Mouse (Mus musculus) liver, adult 2 months (tissue): ENCODE measurements around the gene Prkcsh. TPM values are rescaled to one million over a fixed set of nuclear protein-coding genes. Genes with fewer than 3 reads are reported as not detected.

Experiments
- DNase-seq: peaks from one replicate; pipeline ENCODE4 v3.0.0-alpha.2; 2011; ENCODE audit warnings: low read depth, low spot score; ENCODE audit errors: extremely low read depth
- H3K27ac ChIP-seq: fragments of 200-500 bp; replicated peaks from 2 replicates; pipeline ENCODE4 v1.5.1; 2012; ENCODE audit warnings: low read depth, mild to moderate bottlenecking, control low read depth, inconsistent platforms, low read length; ENCODE audit not compliant: insufficient read depth
- H3K27me3 ChIP-seq: fragments of 200-500 bp; 2 replicates; pipeline ENCODE4 v1.6.1; 2012; ENCODE audit warnings: mild to moderate bottlenecking, moderate library complexity, low read length, inconsistent platforms; ENCODE audit not compliant: control insufficient read depth, insufficient read depth
- H3K36me3 ChIP-seq: fragments of 200-500 bp; 2 replicates; pipeline ENCODE4 v1.6.1; 2012; ENCODE audit warnings: low read length, inconsistent platforms; ENCODE audit not compliant: control insufficient read depth, insufficient read depth
- H3K4me1 ChIP-seq: fragments of 200-500 bp; 2 replicates; pipeline ENCODE4 v1.6.1; 2011; ENCODE audit warnings: low read length; ENCODE audit not compliant: control insufficient read depth, insufficient read depth
- H3K4me3 ChIP-seq: fragments of 200-500 bp; 2 replicates; pipeline ENCODE4 v1.5.1; 2011; ENCODE audit warnings: low read depth, mild to moderate bottlenecking, control low read depth, low read length, moderate library complexity; ENCODE audit not compliant: insufficient read depth
- H3K79me2 ChIP-seq: fragments of 200-500 bp; 2 replicates; pipeline ENCODE4 v1.6.1; 2012; ENCODE audit warnings: inconsistent platforms, mild to moderate bottlenecking, low read length, moderate library complexity; ENCODE audit not compliant: control insufficient read depth, insufficient read depth
- H3K9ac ChIP-seq: fragments of 200-500 bp; 2 replicates; pipeline ENCODE4 v1.6.1; 2012; ENCODE audit warnings: low read depth, mild to moderate bottlenecking, control low read depth, inconsistent platforms, low read length
- CTCF ChIP-seq: fragments of 200-500 bp; IDR thresholded peaks from 2 replicates; pipeline ENCODE4 v1.5.1; 2011; ENCODE audit warnings: low read depth, low read length, control low read depth
- POLR2A ChIP-seq: fragments of 200-500 bp; IDR thresholded peaks from 2 replicates; pipeline ENCODE4 v1.6.1; 2011; ENCODE audit warnings: low read length, control low read depth; ENCODE audit not compliant: insufficient read depth; ENCODE audit errors: extremely low read depth
- WGBS: fragments of 180-500 bp; shearing (Covaris S2); methylation state at CpG from one replicate; pipeline ENCODE4 v1.1.7; 2018; 5-methylcytosine and 5-hydroxymethylcytosine counted together
- polyA plus RNA-seq: library from polyadenylated mRNA; depleted of rRNA; stranded (reverse); fragments of >200 nt; gene quantifications from 2 replicates; pipeline ENCODE4 v1.2.3, GENCODE M21; 2012
- total RNA-seq: library from RNA; depleted of rRNA; stranded (reverse); fragments of >200 nt; gene quantifications from 2 replicates; pipeline ENCODE4 v1.2.3, GENCODE M21; 2014

The Prkcsh gene
- total and polyA plus RNA-seq, 2 experiments = 60.0 to 99.3 TPM

DNA sequence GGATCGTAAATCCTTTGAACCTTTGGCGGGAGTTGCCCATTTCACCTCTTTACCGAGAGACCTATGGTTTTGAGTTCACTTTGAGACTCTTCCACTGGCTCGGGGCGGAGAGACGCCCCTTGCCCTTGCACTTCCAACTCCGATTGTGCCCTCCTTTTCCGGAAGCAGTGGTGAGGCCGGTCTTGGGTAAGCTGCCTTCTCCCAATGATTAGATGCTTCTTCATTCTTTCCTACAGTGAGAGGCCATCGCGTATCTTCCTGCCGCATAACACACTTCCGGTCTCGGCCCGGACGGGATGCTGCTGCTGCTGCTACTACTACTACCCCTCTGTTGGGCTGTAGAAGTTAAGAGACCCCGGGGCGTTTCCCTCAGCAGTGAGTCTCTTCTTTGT lies 553 bp downstream of the Prkcsh start:
- Histone ChIP-seq H3K4me3 (peak overlapping the region; percentile 62), H3K36me3 (peaks cover 3% of the 10 kb centered on the region; the same call in 1 of the 2 replicates), H3K4me1 (peaks cover 4% of the 10 kb centered on the region; the same call in 1 of the 2 replicates), H3K27ac (peak overlapping the region; percentile 24), H3K79me2 (0 out of 2 replicates have a peak, but pooled peaks cover 3% of the 10 kb centered on the region), H3K27me3 (no peaks in the 10 kb centered on the region), H3K9ac (peak overlapping the region; percentile 54)
- WGBS = 1% methylated on average over 18 of the region's 18 CpGs
- DNase-seq = no peak
- TF ChIP-seq POLR2A = no peak
- no peak for TF ChIP-seq CTCF

DNA sequence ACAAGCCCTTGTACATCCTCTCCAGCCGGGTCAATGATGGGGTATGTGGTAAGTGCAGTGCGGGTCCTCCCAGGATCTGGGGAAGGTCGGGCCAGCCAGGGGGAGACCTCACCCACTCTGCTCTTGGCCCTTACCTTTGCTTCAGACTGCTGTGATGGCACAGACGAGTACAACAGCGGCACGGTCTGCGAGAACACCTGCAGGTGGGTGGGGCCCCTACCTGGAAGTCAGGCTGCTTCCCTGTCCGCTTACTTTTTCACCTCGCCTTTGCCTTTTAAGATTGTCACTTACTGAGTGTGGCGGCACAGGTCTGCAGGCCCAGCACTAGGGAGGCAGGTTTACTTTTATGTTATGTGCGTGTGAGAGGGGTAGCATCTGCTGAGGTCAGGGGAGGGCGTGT lies 1.9 kb downstream of the Prkcsh start:
- H3K9ac ChIP-seq = no peak overlapping the region
- H3K79me2 ChIP-seq = 0 out of 2 replicates have a peak, but pooled peaks cover 3% of the 10 kb centered on the region
- no peak for TF ChIP-seq POLR2A
- TF ChIP-seq CTCF = no peak
- H3K27me3 ChIP-seq = no peaks in the 10 kb centered on the region
- peaks cover 4% of the 10 kb centered on the region; the same call in 1 of the 2 replicates for H3K4me1 ChIP-seq
- H3K27ac ChIP-seq = no peak overlapping the region
- H3K36me3 ChIP-seq = peaks cover 5% of the 10 kb centered on the region; the same call in 1 of the 2 replicates
- 97% methylated on average over 12 of the region's 12 CpGs for WGBS
- no peak for DNase-seq
- H3K4me3 ChIP-seq = no peak overlapping the region

DNA sequence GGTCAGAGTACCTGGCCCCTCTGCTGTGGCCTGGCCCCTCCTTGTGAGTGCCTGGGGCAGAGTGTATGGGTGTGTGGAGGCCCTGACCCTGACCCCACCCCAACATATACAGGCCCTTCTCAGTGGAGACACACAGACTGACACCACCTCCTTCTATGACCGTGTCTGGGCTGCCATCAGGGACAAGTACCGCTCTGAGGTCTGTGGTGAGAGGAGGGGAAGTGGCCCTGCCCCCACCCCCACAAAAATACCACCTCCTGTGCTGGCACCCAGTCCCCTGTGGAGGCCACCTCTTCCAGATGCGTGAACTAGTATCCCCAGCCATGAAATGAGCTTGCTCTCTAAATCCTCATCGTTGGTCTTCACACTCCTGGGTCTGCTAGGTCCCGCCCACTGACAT lies 8.4 kb downstream of the Prkcsh start:
- no peaks in the 10 kb centered on the region for H3K27me3 ChIP-seq
- 81% methylated on average over 5 of the region's 5 CpGs for WGBS
- TF ChIP-seq CTCF (no peak), POLR2A (no peak)
- DNase-seq = no peak
- H3K27ac ChIP-seq = no peak overlapping the region
- H3K4me3 ChIP-seq = no peak overlapping the region
- peaks cover 14% of the 10 kb centered on the region; the same call in 1 of the 2 replicates for H3K36me3 ChIP-seq
- no peaks in the 10 kb centered on the region for H3K79me2 ChIP-seq
- H3K4me1 ChIP-seq = no peaks in the 10 kb centered on the region
- no peak overlapping the region for H3K9ac ChIP-seq

DNA sequence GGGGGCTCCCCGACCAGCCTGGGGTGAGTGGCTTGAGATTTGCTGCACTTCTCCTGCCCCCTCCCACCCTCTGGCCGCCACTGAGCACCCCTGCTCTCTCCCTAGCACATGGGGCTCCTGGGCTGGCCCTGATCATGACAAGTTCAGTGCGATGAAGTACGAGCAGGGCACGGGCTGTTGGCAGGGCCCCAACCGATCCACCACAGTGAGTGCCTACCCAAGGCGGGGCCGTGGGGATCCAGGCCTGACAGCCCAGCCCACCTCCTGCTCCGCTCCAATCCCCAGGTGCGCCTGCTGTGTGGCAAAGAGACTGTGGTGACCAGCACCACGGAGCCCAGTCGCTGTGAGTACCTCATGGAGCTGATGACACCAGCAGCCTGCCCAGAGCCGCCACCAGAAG lies 10.1 kb downstream of the Prkcsh start:
- 96% methylated on average over 13 of the region's 13 CpGs for WGBS
- no peak for DNase-seq
- Histone ChIP-seq H3K4me3 (no peak overlapping the region), H3K4me1 (no peaks in the 10 kb centered on the region; the same call in 1 of the 2 replicates), H3K79me2 (no peaks in the 10 kb centered on the region), H3K27ac (no peak overlapping the region), H3K36me3 (peaks cover 11% of the 10 kb centered on the region; the same call in 1 of the 2 replicates), H3K27me3 (no peaks in the 10 kb centered on the region), H3K9ac (no peak overlapping the region)
- no peak for TF ChIP-seq POLR2A
- no peak for TF ChIP-seq CTCF

DNA sequence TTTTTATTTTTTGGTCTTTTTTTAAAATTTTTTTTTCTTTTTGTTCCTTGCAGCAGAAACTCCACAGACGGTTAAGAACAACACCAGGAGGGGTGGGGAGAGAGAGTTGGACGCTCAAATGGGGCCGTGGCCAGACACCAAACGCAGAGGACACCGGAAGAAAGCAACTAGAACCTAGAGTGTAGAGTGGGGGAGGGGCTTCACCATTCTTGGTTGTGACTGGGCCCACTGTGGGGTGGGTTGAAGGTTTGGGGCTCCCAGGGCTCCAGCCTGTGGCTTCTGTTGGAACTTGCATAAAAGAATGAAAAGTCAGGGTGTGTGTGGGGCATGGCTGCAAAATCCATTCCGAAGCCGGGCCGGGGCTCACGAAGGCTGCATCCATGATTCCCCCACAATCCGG lies 13.6 kb downstream of the Prkcsh start:
- H3K4me1 ChIP-seq = no peaks in the 10 kb centered on the region; the same call in 1 of the 2 replicates
- 84% methylated on average over 10 of the region's 10 CpGs for WGBS
- DNase-seq = no peak
- no peak overlapping the region for H3K27ac ChIP-seq
- no peak overlapping the region for H3K9ac ChIP-seq
- no peak overlapping the region for H3K4me3 ChIP-seq
- H3K27me3 ChIP-seq = no peaks in the 10 kb centered on the region
- H3K36me3 ChIP-seq = peaks cover 4% of the 10 kb centered on the region; the same call in 1 of the 2 replicates
- TF ChIP-seq CTCF (no peak), POLR2A (no peak)
- no peaks in the 10 kb centered on the region for H3K79me2 ChIP-seq

DNA sequence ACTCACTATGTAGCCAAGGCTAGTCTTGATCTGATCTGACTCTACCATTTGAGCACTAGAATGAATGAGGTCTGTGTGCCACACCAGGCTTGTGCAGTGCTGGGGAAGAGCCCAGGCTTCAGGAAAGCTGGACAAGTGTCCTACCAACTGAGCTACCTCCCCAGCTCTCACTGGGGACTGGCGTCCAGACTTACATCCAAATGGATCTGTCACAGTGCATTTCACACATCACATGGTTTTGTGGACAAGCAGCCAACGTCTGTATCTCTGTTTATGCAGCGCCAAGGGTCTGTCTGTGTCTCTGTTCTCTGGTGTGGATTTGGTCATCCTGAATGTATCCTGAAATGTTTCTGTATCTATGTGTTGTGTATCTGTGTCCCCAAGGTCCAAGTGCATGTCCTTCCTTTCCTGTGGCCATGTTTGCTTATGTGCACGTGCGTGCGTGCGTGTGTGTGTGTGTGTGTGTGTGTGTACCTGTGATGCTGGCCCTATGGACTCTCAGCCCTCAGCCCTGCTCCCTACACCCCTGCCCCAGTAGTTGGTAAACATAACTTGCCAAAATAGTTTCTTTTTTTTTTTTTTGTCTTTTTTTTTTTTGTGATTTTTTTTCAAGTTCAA lies 14.7 kb downstream of the Prkcsh start:
- DNase-seq = peak; percentile 18
- no peaks in the 10 kb centered on the region for H3K27me3 ChIP-seq
- H3K4me3 ChIP-seq = no peak overlapping the region
- H3K27ac ChIP-seq = no peak overlapping the region
- H3K4me1 ChIP-seq = no peaks in the 10 kb centered on the region; the same call in 1 of the 2 replicates
- H3K9ac ChIP-seq = no peak overlapping the region
- 34% methylated on average over 7 of the region's 7 CpGs for WGBS
- no peak for TF ChIP-seq CTCF
- no peak for TF ChIP-seq POLR2A
- no peaks in the 10 kb centered on the region; the same call in 1 of the 2 replicates for H3K36me3 ChIP-seq
- H3K79me2 ChIP-seq = no peaks in the 10 kb centered on the region
